Mouse (Mus musculus): ENCODE data around the gene Cacna1h.

Cacna1h gene

DNA sequence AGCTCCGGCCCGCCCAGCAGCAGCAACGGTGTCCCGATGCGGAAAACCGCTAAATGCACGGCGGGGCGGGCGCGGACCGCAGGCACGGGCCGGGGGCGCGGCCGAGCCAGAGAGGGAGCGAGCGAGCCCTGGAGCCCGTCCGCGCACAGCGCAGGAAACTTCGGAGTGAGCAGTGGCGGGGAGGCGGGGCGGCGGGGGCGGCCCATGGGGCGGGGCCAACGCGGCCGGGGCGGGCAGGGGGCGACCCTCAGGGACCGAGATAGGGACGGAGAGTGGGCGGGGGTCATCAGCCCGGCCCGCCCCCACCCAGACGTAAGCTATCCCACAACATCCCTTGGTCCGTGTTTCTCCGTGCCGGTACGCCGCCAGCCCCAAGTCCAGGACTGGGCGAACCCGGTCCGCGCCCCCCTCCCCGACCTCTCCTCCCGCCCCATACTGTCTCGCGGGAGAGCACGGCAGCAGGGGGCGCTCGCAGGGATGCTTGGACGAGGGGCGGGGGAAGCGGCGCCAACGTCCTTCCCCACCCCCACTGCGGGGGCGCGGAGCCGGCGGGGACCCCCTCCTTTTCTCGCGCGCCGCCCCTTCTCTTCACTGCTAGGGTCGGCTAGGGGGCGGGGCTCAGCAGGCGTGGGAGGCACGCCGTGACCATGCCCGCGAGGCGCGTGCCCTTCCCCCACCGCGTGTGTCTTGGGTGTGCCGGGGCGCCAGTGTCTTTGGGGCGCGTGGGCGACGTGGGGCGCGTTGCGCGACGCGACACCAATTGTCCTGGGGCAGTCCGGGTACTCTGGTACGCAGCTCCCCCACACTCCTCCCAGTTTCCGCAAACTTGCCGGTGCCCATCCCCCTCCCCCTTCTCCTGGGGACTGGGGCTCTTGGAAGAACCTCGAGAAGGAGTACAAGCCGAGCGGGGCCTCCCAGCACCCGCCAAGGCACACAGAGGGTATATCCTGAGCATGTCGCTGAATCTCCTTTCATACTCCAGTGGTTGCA, at the start of gene Cacna1h:
Gene Cacna1h, minus strand, starts transcription at position 167 of the 990 bp plus-strand sequence.
- peak; percentile 44 to 55 for DNase-seq (ENCODE audit: low spot score in 2 of 2)

GRCm38 (mm10) chr17:25482092-25482491, 48.5 kb upstream of the Cacna1h start:
- no peak for DNase-seq (ENCODE audit: low spot score in 2 of 2)

GRCm38 (mm10) chr17:25480820-25481219, 47.2 kb upstream of the Cacna1h start:
- DNase-seq (ENCODE audit: low spot score in 2 of 2) = no peak

DNA sequence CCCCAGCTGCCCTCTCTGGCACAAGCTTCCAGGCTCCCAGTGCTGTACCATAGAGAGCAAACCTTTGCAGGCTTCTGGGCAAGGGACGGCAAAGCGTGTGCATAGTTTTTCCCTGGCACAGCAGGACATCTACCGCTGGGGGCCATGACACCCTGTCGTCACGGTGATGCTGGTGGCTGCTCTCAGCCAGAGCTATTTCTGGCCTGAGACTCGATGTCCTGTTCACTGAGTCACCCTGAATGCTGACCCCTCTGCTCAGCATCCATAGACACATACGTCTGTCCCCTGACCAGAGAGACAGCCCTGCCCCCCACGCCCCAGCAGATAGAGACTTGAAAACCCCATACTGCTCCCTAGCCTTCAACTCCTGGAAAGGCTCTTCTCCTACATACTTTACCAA, 46.6 kb upstream of the Cacna1h start:
- DNase-seq (ENCODE audit: low spot score in 2 of 2) = no peak

- DNase-seq (ENCODE audit: low spot score in 2 of 2) = peak in 1 of 2 experiments; percentile 64
Measured at GRCm38 (mm10) chr17:25475946-25476744, 42.6 kb upstream of the Cacna1h start.

DNA sequence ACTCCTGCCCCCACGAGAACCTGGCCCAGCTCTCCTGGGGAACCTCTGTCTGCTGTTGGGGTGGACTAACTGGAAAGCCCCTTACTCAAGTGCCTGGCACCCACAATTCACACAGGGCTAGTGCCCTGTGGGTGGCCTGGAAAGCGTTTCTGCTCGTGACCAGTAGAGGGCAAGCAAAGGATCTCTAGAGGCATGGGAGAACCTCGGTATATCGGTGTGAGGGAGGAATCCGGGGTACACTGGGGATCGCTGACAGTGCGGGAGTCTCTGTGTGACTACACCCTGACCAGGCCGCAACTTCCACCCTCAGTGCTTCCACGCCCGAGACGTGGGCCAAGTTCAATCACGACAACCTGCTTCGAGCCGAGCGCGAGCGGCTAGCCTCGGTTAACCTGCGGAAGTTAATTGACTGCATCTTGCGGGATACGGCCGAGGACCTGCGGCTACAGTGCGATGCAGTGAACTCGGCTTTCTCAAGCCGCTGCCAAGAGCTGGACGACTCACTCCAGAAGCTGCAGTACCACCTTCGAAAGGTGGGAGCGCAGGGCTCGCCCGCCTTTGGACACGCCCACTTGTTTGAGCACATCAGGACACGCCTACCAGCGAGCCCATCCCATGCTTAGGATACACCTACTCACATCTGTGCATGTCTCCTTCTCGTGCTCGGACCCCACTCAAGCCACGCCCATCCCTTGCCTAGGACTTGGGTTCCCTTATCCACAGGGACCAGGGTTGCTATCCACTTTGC, 40.9 kb upstream of the Cacna1h start:
- DNase-seq (ENCODE audit: low spot score in 2 of 2) = peak; percentile 36 to 44

- DNase-seq (ENCODE audit: low spot score in 2 of 2) = no peak
Measured at GRCm38 (mm10) chr17:25472044-25472443, 38.5 kb upstream of the Cacna1h start.

DNA sequence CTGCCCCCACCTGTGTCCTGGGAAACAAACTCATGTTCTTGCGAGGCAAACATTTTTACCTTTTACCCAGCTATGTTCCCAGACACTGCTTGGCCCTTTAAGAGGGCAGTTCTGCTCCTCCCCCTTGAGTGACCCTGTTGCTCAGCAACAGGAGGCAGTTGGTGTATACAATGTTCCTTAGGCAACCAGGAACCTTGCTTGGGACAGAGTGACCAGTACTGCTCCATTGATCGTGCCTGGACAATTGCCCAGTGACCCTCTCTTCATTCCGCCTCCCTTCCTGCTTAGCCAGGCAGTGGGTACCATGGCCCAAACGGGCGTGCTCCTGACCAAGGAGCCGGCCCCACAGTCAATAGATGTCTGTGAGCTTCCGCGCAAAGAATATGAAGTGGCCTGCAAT, 37.8 kb upstream of the Cacna1h start:
- no peak for DNase-seq (ENCODE audit: low spot score in 2 of 2)

- DNase-seq (ENCODE audit: low spot score in 2 of 2) = peak; percentile 56 to 63
Measured at GRCm38 (mm10) chr17:25469798-25470197, 36.2 kb upstream of the Cacna1h start.

- no peak for DNase-seq (ENCODE audit: low spot score in 2 of 2)
Measured at GRCm38 (mm10) chr17:25468301-25468700, 34.7 kb upstream of the Cacna1h start.

DNA sequence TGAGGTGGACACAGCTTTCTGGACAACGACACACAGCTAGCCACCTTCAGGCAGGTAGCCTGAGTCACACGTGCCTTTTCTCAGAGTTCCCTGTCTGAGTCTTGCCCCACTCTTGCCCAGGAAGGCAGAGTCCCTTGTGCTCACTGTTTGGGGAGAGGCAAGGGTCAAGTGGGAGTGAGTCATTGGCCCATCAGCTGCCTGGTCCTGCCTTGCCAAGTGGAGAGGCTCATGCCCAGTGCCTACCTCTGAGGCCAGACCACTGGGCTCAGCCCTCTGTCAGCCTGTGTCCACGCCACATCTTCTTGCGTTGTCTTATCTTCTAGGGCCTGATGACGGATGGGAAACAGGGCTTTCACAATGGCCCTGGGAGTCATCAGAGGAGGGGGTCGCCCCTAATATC, 34.2 kb upstream of the Cacna1h start:
- DNase-seq (ENCODE audit: low spot score in 2 of 2) = no peak

GRCm38 (mm10) chr17:25466257-25466656, 32.7 kb upstream of the Cacna1h start:
- no peak for DNase-seq (ENCODE audit: low spot score in 2 of 2)

DNA sequence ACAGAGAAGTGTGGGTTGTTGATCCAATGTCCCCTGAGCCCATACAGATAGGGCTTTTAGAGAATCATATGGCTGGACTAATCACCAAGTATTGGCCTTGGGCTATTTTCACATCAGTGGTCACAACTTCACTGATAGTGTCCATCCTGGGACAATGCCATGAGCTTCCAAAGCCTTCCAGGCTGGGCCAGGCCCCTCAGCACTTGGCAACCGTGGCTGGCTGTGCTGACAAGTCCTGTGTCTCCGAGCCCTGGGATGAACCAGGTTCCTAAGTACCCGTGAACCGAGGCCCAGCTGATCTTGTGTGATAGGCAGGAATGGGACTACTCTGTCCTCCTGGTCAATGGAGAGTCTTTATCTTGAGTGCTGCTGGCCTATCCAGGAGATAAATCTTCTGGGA, 30.5 kb upstream of the Cacna1h start:
- no peak for DNase-seq (ENCODE audit: low spot score in 2 of 2)

GRCm38 (mm10) chr17:25463326-25463945, 29.9 kb upstream of the Cacna1h start:
- no peak for DNase-seq (ENCODE audit: low spot score in 2 of 2)

GRCm38 (mm10) chr17:25462236-25462875, 28.8 kb upstream of the Cacna1h start:
- no peak for DNase-seq (ENCODE audit: low spot score in 2 of 2)

GRCm38 (mm10) chr17:25456540-25456939, 23.0 kb upstream of the Cacna1h start:
- DNase-seq (ENCODE audit: low spot score in 2 of 2) = peak; percentile 30 to 41

GRCm38 (mm10) chr17:25454272-25454671, 20.7 kb upstream of the Cacna1h start, which contains the start of gene Tekt4:
Tekt4 (plus strand) TSS chr17:25454615.
- DNase-seq (ENCODE audit: low spot score in 2 of 2) = no peak

DNA sequence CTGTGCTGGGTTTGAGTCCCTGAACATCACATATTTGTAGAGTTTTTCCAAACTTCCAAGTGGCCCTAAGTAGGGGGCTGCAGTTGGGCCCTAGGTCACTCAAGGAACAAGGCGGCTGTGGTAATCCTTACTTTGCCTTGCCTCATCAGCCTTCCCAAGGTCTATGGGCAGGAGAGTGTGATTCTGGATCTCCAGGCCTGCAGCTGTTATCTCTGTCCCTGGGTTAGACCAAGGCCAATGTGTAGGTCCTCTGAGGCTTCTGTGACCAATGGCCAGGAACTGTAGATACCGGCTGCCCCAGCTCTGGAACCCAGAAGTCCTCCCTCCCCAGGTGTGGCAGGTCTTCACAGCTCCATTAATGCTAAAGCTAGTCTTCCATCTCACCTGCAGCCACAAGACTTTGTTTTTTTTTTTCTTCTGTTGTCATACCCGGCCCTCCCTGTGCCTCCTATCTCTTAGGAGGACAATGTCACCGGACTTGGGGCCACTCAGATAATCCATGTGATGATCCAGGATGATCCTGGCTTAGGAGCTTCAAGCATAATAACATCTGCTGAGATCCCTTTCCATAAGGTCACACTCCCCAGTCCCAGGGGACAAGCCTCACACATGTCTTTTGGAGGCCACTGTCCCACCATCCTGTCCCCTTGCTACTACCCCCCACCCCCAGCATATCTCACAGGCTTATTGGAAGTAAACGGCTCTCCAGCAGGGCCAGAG, 18.8 kb upstream of the Cacna1h start:
- DNase-seq (ENCODE audit: low spot score in 2 of 2) = no peak

DNA sequence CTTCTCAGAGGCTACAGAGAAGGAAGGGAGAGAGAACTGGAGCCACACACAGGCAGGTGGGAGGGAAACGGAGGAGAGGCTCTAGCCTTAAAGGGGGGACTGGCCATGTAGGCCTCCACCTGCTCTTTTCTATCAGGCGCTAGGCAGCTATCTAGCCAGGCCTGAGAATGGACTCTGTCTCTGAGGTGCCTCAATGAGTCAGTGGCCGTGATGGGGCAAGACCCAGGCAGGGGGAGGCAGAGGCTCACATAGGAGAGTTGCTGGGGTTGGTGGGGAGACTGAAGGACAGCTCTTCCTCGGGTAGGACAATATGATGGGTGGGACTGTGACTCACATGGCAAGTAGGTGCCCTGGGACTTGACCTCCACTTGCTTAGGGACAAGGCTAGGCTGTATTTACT, 16.7 kb upstream of the Cacna1h start:
- DNase-seq (ENCODE audit: low spot score in 2 of 2) = no peak

DNA sequence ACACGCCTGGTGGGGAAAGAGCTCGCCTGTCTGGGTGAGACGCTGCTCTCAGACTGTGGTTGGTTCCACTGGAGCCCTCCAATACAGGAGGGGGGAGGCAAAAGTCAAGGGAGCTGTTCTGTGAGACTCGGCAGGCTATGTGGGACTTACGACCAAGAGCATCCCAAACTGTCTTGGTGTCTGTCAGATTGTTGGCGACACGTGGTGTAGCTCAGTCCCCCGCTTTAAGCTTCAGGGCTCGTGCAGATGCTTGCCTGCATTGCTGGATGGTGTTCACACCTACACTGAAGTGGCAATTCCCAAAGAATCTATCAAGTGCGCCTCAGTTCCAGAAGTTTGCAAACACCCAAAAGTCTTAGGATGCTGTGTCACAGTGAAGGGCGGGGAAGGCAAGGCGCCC, 14.3 kb upstream of the Cacna1h start:
- DNase-seq (ENCODE audit: low spot score in 2 of 2) = no peak
